Mouse (Mus musculus): ENCODE results near the gene Slc25a38.

DNA sequence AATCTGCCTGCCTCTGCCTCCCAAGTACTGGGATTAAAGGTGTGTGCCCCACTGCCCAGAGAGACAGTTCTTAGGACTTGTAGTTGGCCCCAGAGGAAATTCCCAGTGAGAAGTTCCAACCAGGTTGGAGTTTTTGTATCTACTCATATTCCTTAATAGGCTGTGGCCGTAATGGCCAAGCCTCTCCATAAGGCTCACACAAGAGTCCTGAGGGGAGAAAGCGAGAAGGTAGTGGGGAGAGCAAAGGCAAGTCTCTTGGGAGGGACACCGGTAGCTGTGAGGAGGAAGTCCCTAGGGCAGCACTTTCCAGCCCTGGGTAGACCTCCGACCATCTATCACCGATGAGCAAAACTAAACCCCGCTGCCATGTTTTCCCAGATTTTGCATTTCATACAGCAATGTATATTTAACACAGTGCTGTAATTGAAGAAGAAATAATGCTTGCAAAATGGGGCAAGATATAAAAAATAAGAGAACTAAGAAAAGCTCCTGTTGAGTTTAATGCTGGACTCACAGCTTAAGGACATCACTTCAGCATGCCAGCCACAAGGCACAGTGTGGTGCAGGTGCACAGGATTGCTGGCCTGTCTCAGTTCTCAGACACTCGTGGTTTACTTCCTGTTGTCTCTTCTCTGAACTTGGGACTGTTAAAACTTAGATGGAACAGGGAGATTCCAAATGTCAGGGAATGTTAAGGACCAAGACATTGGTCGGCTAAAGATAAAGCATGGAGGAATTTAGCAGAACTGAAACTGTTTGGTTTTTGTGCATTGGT, 23.0 kb downstream of the Slc25a38 start:
- TF ChIP-seq CTCF (conservative IDR thresholded peaks at IDR 0.05; ENCODE audit: low read length): no peak
- TF ChIP-seq POU5F1 (IDR thresholded peaks at IDR 0.05; ENCODE audit: borderline replicate concordance, low read length): no peak
- TF ChIP-seq NANOG (IDR thresholded peaks at IDR 0.05; ENCODE audit: borderline replicate concordance, low read length): no peak
